Mouse (Mus musculus) embryonic facial prominence, embryonic 10.5 days (tissue): ENCODE results near the gene Fam219b. TPM values are rescaled to one million over a fixed set of nuclear protein-coding genes. Genes with fewer than 3 reads are reported as not detected.

Experiments used
- DNase-seq: peaks from one replicate; pipeline ENCODE4 v3.0.0-alpha.2; 2017; ENCODE audit warnings: low spot score
- H3K27ac ChIP-seq: fragments of 300-500 bp; sonication (generic); replicated peaks from 2 replicates; pipeline ENCODE4 v1.5.1; 2016; ENCODE audit warnings: mild to moderate bottlenecking
- H3K27me3 ChIP-seq: fragments of 300-500 bp; sonication (generic); replicated peaks from 2 replicates; pipeline ENCODE4 v1.6.1; 2016; ENCODE audit warnings: low read depth, mild to moderate bottlenecking; ENCODE audit not compliant: poor library complexity, severe bottlenecking
- H3K36me3 ChIP-seq: fragments of 300-500 bp; sonication (generic); replicated peaks from 2 replicates; pipeline ENCODE4 v1.6.1; 2016; ENCODE audit warnings: mild to moderate bottlenecking, moderate library complexity
- H3K4me1 ChIP-seq: fragments of 300-500 bp; sonication (generic); 2 replicates; pipeline ENCODE4 v1.6.1; 2016
- H3K4me3 ChIP-seq: fragments of 300-500 bp; sonication (generic); 2 replicates; pipeline ENCODE4 v1.5.1; 2016; ENCODE audit warnings: mild to moderate bottlenecking, moderate library complexity
- H3K9me3 ChIP-seq: fragments of 300-500 bp; sonication (generic); 2 replicates; pipeline ENCODE4 v1.6.1; 2016; ENCODE audit warnings: mild to moderate bottlenecking
- WGBS: fragments of 180-500 bp; shearing (Covaris S2); methylation state at CpG from one replicate; pipeline ENCODE4 v1.1.7; 2016; 5-methylcytosine and 5-hydroxymethylcytosine counted together
- polyA plus RNA-seq: library from polyadenylated mRNA; unstranded; fragments of >200 nt; fragmentation: Nextera tagmentation; extraction: Ambion mirVana; gene quantifications from 2 replicates; pipeline ENCODE4 v1.2.1, GENCODE M21; 2016

Gene Fam219b
- polyA plus RNA-seq, 1 experiment from 2014 or later, result 17.7 TPM

- 86% methylated on average over 5 of the region's 5 CpGs for WGBS
- peaks cover 61% of the 10 kb centered on the region for H3K36me3 ChIP-seq
- H3K4me3 ChIP-seq, result peak overlapping the region; percentile 90; the same call in 1 of the 2 replicates
- H3K27ac ChIP-seq, result no peak overlapping the region
- DNase-seq, result no peak
- H3K9me3 ChIP-seq, result no peaks in the 10 kb centered on the region
- H3K4me1 ChIP-seq, result peaks cover 22% of the 10 kb centered on the region
- H3K27me3 ChIP-seq, result no peaks in the 10 kb centered on the region
Measured at GRCm38 (mm10) chr9:57536362-57536761, 966 bp upstream of the Fam219b start.

DNA sequence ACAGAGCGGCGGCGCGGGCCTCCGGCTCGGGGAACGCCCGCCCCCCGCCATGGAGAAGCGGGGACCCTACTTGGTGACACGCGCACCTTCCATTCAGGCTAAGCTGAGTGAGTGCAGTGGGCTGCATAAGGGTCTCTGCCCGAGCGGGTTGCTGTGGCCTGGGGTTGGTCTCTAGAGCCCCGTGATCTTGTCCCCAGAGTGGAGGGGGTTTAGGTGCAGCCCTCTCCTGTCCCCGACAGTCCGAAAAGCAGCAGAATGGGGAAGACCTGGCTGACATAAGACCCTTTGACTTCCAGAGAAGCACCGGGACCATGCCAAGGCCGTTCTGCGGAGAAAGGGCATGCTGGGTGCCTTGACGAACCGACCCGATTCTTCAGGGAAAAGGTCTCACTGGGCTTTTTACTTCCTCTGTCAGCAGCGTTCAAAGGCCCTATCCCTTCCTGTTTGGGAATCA lies 427 bp downstream of the Fam219b start:
- H3K27ac ChIP-seq, result peak overlapping the region; percentile 94
- no peaks in the 10 kb centered on the region for H3K27me3 ChIP-seq
- H3K4me1 ChIP-seq, result peaks cover 22% of the 10 kb centered on the region
- peak overlapping the region; percentile 90 for H3K4me3 ChIP-seq
- H3K9me3 ChIP-seq, result no peaks in the 10 kb centered on the region
- no peak for DNase-seq
- H3K36me3 ChIP-seq, result peaks cover 60% of the 10 kb centered on the region
- WGBS, result under 1% methylated on average over 24 of the region's 24 CpGs

DNA sequence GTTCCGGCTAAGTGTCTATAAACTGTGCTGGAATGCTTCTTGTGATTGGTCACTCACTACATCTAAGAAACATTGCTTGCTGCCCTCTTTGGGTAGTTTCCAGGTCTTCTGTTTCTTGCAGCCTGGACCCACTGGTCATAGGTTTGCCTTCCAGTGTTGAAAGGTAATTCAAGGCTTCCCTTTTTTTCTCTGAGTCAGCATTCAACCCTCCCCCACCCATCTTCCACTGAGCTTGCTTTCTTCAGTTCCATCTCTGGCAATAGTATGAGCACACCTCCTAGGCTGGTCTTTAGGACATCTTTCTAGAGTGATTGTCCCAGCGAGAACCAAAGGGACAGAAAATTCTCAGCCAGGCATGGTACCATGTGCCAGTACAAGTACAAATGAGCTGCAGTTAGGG lies 2.2 kb downstream of the Fam219b start:
- WGBS, result 84% methylated on average over 2 of the region's 2 CpGs
- H3K4me1 ChIP-seq, result peaks cover 22% of the 10 kb centered on the region
- H3K4me3 ChIP-seq, result no peak overlapping the region
- no peaks in the 10 kb centered on the region for H3K27me3 ChIP-seq
- H3K27ac ChIP-seq, result no peak overlapping the region
- H3K36me3 ChIP-seq, result peaks cover 61% of the 10 kb centered on the region
- no peak for DNase-seq
- no peaks in the 10 kb centered on the region for H3K9me3 ChIP-seq

DNA sequence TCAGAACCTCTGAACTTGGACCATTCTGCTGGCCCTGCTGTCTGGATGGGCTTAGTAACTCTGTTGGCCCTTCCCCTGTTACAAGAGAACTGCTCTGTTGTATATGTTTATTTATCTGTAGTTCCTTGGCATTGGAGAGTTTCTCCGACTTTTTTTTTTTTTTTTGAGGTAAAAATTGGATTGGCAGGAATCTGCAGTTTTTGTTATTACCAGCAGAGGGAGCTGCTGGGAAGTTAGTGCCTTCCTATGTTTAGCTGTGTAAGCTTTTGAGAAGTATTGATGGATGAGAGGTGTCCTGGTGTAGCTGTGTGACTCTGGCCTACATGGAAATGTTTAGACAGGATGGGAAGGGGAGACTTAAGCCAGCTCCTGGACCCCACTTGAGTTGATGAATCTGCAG lies 4.0 kb downstream of the Fam219b start:
- peak; percentile 39 for DNase-seq
- WGBS, result 28% methylated on average over 1 of the region's 1 CpGs
- Histone ChIP-seq H3K4me1 (peaks cover 22% of the 10 kb centered on the region), H3K27ac (no peak overlapping the region), H3K4me3 (no peak overlapping the region), H3K36me3 (peaks cover 75% of the 10 kb centered on the region), H3K9me3 (no peaks in the 10 kb centered on the region), H3K27me3 (no peaks in the 10 kb centered on the region)

DNA sequence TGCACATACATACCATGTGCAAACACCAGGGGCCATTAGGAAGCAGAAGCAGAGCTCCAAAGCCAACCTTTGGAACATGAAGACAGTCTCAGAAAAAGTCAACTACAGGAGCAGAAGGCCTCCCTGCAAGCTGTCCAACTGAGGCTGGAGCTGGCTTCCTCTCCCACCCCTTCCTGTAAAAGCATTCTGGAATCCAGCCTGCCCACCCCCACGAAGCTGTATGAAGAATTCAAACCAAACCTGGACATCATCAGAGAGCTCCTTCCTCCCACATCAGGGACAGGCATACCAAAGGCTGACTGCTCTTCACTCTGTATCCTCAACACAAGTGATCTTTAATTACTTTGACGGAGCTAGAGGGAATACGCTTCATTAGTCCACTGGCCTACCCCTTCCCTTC lies 6.6 kb downstream of the Fam219b start:
- 86% methylated on average over 3 of the region's 3 CpGs for WGBS
- Histone ChIP-seq H3K36me3 (peaks cover 97% of the 10 kb centered on the region), H3K27ac (no peak overlapping the region), H3K27me3 (no peaks in the 10 kb centered on the region), H3K4me3 (no peak overlapping the region), H3K9me3 (no peaks in the 10 kb centered on the region), H3K4me1 (peaks cover 3% of the 10 kb centered on the region)
- no peak for DNase-seq

DNA sequence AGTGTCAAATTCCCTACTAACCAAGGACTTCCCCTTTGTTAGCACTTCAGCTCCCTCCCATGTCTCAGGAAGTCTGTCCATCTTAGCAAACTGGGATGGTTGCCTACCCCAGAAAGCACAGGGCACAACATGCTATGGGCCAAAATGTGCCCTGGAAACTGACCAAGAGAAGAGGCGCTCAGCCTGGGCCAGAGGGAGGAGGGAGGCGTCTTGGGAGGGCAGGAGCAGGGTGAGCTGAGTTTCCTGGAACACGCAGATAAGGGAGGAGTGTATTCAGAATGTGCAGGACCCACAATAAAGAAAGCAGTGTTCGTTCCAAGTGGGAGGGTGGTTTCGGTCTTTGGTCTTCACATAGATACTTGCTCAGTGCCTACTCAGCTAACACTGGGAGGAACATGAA lies 10.0 kb downstream of the Fam219b start:
- Histone ChIP-seq H3K4me3 (no peak overlapping the region), H3K27ac (no peak overlapping the region), H3K4me1 (peaks cover 7% of the 10 kb centered on the region), H3K36me3 (peaks cover 85% of the 10 kb centered on the region), H3K27me3 (no peaks in the 10 kb centered on the region), H3K9me3 (no peaks in the 10 kb centered on the region)
- no peak for DNase-seq
- 86% methylated on average over 5 of the region's 5 CpGs for WGBS

GRCm38 (mm10) chr9:57547869-57548268 lies 10.5 kb downstream of the Fam219b start:
- Histone ChIP-seq H3K9me3 (no peaks in the 10 kb centered on the region), H3K4me3 (no peak overlapping the region), H3K27ac (no peak overlapping the region), H3K36me3 (peaks cover 80% of the 10 kb centered on the region), H3K4me1 (peaks cover 7% of the 10 kb centered on the region), H3K27me3 (no peaks in the 10 kb centered on the region)
- no peak for DNase-seq
- 92% methylated on average over 11 of the region's 11 CpGs for WGBS

DNA sequence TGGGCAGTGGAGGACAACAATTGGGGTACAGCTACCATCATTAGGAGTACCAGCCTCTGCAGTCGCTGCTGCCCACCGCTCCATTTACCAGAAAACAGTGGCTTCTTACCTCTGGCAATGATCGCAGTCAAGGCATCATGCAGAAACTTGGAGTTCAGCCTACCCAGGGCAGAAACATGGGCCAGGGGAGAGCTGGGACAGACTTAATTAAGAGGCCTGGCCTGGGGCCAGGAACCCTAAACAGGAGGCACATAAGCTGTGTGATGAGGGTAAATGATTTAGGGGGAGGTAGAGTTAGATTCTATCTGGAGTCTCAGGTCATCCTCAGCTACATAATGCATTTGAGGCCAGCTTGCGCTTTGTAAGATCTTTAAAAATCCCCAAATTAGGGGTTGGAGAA lies 11.9 kb downstream of the Fam219b start:
- 95% methylated on average over 4 of the region's 4 CpGs for WGBS
- Histone ChIP-seq H3K4me3 (no peak overlapping the region), H3K27ac (no peak overlapping the region), H3K27me3 (no peaks in the 10 kb centered on the region), H3K36me3 (peaks cover 66% of the 10 kb centered on the region), H3K9me3 (no peaks in the 10 kb centered on the region), H3K4me1 (peaks cover 13% of the 10 kb centered on the region)
- DNase-seq, result no peak

DNA sequence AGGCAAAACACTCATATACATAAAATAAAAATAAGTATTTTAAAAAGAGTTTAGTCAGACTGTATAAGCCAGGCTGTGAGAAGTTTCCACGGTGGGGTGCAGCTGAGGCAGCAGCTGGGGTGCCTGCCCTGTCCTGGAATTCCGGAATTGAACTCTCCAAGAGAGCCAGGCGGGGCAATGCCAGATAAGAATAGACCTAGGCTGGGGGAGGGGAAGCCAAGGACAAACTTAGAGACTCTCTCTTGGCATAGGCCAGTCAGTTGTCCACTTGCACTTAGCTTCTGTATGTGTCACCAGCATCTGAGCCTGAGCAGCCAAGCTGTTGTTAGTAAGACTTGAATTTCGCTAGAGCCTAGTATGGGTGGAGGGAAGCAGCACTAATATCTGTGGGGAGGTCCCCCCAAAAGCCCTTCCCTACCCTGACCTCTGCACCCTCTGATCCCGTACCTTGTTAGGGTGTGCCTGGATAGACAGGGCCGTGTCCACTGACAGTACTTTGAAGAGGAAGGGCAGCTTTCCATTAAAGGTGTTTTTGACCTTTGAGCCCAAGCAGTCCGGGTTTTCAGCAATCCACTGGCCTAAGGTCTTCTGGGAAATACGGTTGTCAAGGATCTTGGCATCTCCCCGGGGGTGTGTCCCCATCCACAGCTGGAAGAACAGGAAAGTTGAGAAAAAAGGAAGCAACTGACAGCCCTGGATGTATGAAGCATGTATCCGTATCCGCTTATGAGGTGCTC lies 13.0 kb downstream of the Fam219b start:
- WGBS, result 88% methylated on average over 11 of the region's 11 CpGs
- Histone ChIP-seq H3K4me3 (no peak overlapping the region), H3K4me1 (peaks cover 16% of the 10 kb centered on the region), H3K27ac (no peak overlapping the region), H3K36me3 (peaks cover 55% of the 10 kb centered on the region), H3K9me3 (no peaks in the 10 kb centered on the region), H3K27me3 (no peaks in the 10 kb centered on the region)
- DNase-seq, result no peak

DNA sequence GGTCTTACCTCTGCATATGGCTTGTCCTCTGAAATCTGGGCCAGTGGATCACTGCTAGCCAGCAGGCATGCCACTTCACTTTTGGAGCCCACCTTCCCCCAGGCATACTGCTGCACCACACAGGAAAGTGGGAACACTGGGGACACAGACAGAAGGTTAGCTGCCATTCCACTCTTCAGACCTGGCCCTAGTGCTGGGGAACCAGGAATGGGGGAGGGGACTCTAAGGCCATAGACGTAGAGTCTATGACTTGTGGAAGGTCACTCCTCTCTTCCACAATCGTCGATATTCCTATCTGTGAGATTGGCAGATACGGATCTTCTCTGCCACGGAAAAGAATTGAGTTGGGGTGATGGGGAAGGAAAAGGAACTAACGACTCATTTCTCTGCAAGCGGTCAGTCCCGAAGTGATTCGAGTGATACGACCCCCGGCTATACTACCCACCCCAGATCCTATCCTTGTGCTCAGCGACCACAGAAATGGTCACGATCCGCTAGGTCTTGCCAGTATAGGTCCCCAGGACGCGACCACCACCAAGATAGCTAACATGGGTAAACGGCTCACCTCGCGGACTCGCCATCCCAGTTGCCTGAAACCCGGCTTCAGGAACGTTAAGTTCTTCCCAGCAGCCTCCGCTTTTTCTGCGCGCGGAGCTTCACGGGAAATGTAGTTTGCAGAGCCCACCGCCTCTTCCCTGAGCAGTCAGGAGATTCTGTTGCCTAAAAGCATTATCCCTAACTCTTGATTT lies 15.0 kb downstream of the Fam219b start, which contains the start of gene Mpi:
Gene Mpi, minus strand, starts transcription at position 625 of the 749 bp plus-strand sequence.
- Histone ChIP-seq H3K36me3 (peaks cover 36% of the 10 kb centered on the region), H3K27me3 (no peaks in the 10 kb centered on the region), H3K9me3 (no peaks in the 10 kb centered on the region), H3K27ac (peak within 1 kb of the TSS; percentile 82), H3K4me3 (peak within 1 kb of the TSS; percentile 85), H3K4me1 (peaks cover 16% of the 10 kb centered on the region)
- 1% methylated on average over 28 of the region's 28 CpGs for WGBS
- peak; percentile 77 for DNase-seq

DNA sequence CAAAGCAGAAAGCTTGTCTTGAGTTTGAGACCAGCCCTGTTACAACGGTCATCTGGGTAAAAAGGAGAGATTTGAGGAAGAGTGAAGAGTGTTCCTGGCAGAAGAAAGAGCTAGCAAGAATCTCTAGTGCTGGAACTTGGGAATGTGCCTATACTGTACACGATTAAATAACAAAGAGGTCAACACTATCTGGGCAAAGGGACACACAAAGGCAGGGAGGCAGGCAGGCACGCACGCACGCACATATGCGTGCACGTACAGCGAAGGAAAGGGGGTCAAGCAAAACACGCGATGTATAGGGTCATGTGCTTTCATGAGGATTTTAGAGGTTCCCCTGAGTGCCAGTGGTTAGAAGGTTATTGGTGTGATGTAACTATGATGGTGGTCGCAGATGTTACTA lies 15.8 kb downstream of the Fam219b start:
- Histone ChIP-seq H3K4me1 (peaks cover 16% of the 10 kb centered on the region), H3K27ac (no peak overlapping the region; the same call in 1 of the 2 replicates), H3K4me3 (no peak overlapping the region; the same call in 1 of the 2 replicates), H3K36me3 (peaks cover 28% of the 10 kb centered on the region), H3K27me3 (no peaks in the 10 kb centered on the region), H3K9me3 (no peaks in the 10 kb centered on the region)
- 74% methylated on average over 11 of the region's 11 CpGs for WGBS
- no peak for DNase-seq

DNA sequence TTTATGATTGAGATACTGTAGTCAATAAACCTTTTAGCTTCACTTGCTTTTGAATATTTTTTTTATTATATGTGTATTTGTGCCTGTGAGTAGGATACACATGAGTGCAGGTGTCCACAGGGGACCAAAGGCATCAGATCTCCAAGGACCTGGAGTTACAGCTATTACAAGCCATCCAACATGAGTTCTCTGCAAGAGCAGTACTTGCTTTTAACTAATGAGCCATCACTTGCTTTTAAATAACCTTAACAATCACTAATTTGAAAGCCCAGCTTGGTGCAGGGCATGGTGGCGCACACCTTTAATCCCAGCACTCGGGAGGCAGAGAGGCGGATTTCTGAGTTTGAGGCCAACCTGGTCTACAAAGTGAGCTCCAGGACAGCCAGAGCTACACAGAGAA lies 17.4 kb downstream of the Fam219b start:
- DNase-seq, result no peak
- WGBS, result 47% methylated on average over 3 of the region's 3 CpGs
- Histone ChIP-seq H3K36me3 (peaks cover 11% of the 10 kb centered on the region), H3K4me3 (no peak overlapping the region), H3K27me3 (no peaks in the 10 kb centered on the region), H3K27ac (no peak overlapping the region), H3K4me1 (peaks cover 16% of the 10 kb centered on the region), H3K9me3 (no peaks in the 10 kb centered on the region)

GRCm38 (mm10) chr9:57557215-57557614 lies 19.9 kb downstream of the Fam219b start:
- no peak overlapping the region for H3K27ac ChIP-seq
- no peaks in the 10 kb centered on the region for H3K9me3 ChIP-seq
- no peaks in the 10 kb centered on the region for H3K36me3 ChIP-seq
- peaks cover 27% of the 10 kb centered on the region for H3K4me1 ChIP-seq
- 82% methylated on average over 3 of the region's 3 CpGs for WGBS
- H3K4me3 ChIP-seq, result no peak overlapping the region
- H3K27me3 ChIP-seq, result no peaks in the 10 kb centered on the region
- DNase-seq, result no peak
